16 mouse cellular contexts compared by ENCODE assay signal in genomic region chr9:107729709-107730108, GRCm38 (mm10). TPM values are rescaled to one million over a fixed set of nuclear protein-coding genes. Genes with fewer than 3 reads are reported as not detected.
DNase-seq lines count a peak whose midpoint lies in the region; ATAC-seq and TF ChIP-seq lines count a peak whose summit lies in the region.
"Had no signal": no experiment of that assay in that cellular context is flagged by ENCODE, and none has a peak within 500 bp of the region (broad histone marks: within the 10 kb centered on the region; RNA-seq: fewer than 3 reads in every experiment).

No protein-coding gene starts in this region.

- peak; percentile 20; the same call in 1 of the 2 replicates for ATAC-seq in forebrain, embryonic 12.5 days (ENCODE audit: low FRiP score)
- peak; percentile 35; the same call in 1 of the 2 replicates for ATAC-seq in hindbrain, embryonic 16.5 days
- peak; percentile 35 for ATAC-seq in midbrain, embryonic 15.5 days (replicated peaks)
- ATAC-seq: liver, postnatal 0 days had no signal

- TF ChIP-seq POLR2A in cerebellum, adult 2 months (IDR thresholded peaks at IDR 0.05; ENCODE audit: borderline replicate concordance, insufficient read depth, low read length) = no peak

- peak overlapping the region; percentile 56; the same call in 1 of the 2 replicates for H3K27ac ChIP-seq in forebrain, embryonic 12.5 days
- H3K27ac ChIP-seq in hindbrain, embryonic 16.5 days (ENCODE audit: low read depth, low read length) = peak overlapping the region; percentile 37; the same call in 1 of the 2 replicates
- peak overlapping the region; percentile 91 for H3K27ac ChIP-seq in midbrain, embryonic 15.5 days
- no peak overlapping the region for H3K27ac ChIP-seq in cerebellum, adult 2 months (ENCODE audit: insufficient read depth, low read length)
- H3K27ac ChIP-seq: heart, adult 2 months; kidney, embryonic 15.5 days had no signal

- TF ChIP-seq CTCF in cerebellum, adult 2 months (IDR thresholded peaks at IDR 0.05; ENCODE audit: borderline replicate concordance, insufficient read depth, low read depth, low read length) = no peak

- H3K9me3 ChIP-seq in forebrain, embryonic 12.5 days = no peaks in the 10 kb centered on the region
- no peaks in the 10 kb centered on the region for H3K9me3 ChIP-seq in hindbrain, embryonic 16.5 days (ENCODE audit: control insufficient read depth, low read length)
- H3K9me3 ChIP-seq in midbrain, embryonic 15.5 days = no peaks in the 10 kb centered on the region
- H3K9me3 ChIP-seq: kidney, embryonic 15.5 days had no signal

- no peaks in the 10 kb centered on the region for H3K36me3 ChIP-seq in forebrain, embryonic 12.5 days (replicated peaks)
- no peaks in the 10 kb centered on the region for H3K36me3 ChIP-seq in hindbrain, embryonic 16.5 days (ENCODE audit: control insufficient read depth, insufficient read depth, low read length)
- no peaks in the 10 kb centered on the region for H3K36me3 ChIP-seq in midbrain, embryonic 15.5 days (replicated peaks)
- H3K36me3 ChIP-seq: kidney, embryonic 15.5 days had no signal

- H3K4me3 ChIP-seq in forebrain, embryonic 12.5 days (replicated peaks) = no peak overlapping the region
- H3K4me3 ChIP-seq in hindbrain, embryonic 16.5 days (ENCODE audit: low read length) = no peak overlapping the region
- H3K4me3 ChIP-seq in midbrain, embryonic 15.5 days = no peak overlapping the region
- no peak overlapping the region for H3K4me3 ChIP-seq in cerebellum, adult 2 months (replicated peaks; ENCODE audit: insufficient read depth, low read depth, low read length)
- H3K4me3 ChIP-seq: erythroblast, embryonic 14.5 days; heart, adult 2 months; kidney, embryonic 15.5 days had no signal

- DNase-seq in brain, adult 2 months (ENCODE audit: low read depth, low spot score) = peak; percentile 46
- DNase-seq in adrenal gland, adult 8-10 months = no peak
- no peak for DNase-seq in gastrocnemius, postnatal 4 days (ENCODE audit: low spot score in 2 of 2)
- no peak for DNase-seq in cerebellum, postnatal 4 days (ENCODE audit: low spot score in 2 of 2)
- no peak for DNase-seq in cerebellum, adult 2 months
- DNase-seq: adrenal gland, postnatal 10 days; cerebellum, adult 9-10 months; heart, adult 2 months; heart, postnatal 4 days; liver, postnatal 0 days had no signal

- 0% methylated on average over 3 of the region's 3 CpGs for WGBS in forebrain, embryonic 12.5 days
- 31% methylated on average over 3 of the region's 3 CpGs for WGBS in hindbrain, embryonic 16.5 days
- 4% methylated on average over 3 of the region's 3 CpGs for WGBS in midbrain, embryonic 15.5 days
- 76% methylated on average over 3 of the region's 3 CpGs for WGBS in cerebellum, adult 2 months

- 0 out of 2 replicates have a peak, but pooled peaks cover 2% of the 10 kb centered on the region for H3K27me3 ChIP-seq in forebrain, embryonic 12.5 days
- no peaks in the 10 kb centered on the region for H3K27me3 ChIP-seq in hindbrain, embryonic 16.5 days (replicated peaks; ENCODE audit: control insufficient read depth, insufficient read depth, low read length)
- H3K27me3 ChIP-seq in midbrain, embryonic 15.5 days (replicated peaks) = no peaks in the 10 kb centered on the region
- H3K27me3 ChIP-seq in cerebellum, adult 2 months (ENCODE audit: control insufficient read depth, insufficient read depth, low read length) = no peaks in the 10 kb centered on the region
- H3K27me3 ChIP-seq: kidney, embryonic 15.5 days had no signal

- H3K4me1 ChIP-seq in forebrain, embryonic 12.5 days = peaks cover 56% of the 10 kb centered on the region
- peaks cover 35% of the 10 kb centered on the region for H3K4me1 ChIP-seq in hindbrain, embryonic 16.5 days (ENCODE audit: control insufficient read depth, insufficient read depth, low read depth, low read length)
- H3K4me1 ChIP-seq in midbrain, embryonic 15.5 days = peaks cover 57% of the 10 kb centered on the region
- H3K4me1 ChIP-seq in cerebellum, adult 2 months (ENCODE audit: control insufficient read depth, insufficient read depth, low read length) = peaks cover 3% of the 10 kb centered on the region; the same call in 1 of the 2 replicates

- H3K4me2 ChIP-seq in forebrain, embryonic 12.5 days = peak overlapping the region; percentile 10; the same call in 1 of the 2 replicates
- no peak overlapping the region for H3K4me2 ChIP-seq in hindbrain, embryonic 16.5 days (ENCODE audit: low read length)
- H3K4me2 ChIP-seq in midbrain, embryonic 15.5 days = peak overlapping the region; percentile 15
- H3K4me2 ChIP-seq: kidney, embryonic 15.5 days had no signal

- H3K9ac ChIP-seq in forebrain, embryonic 12.5 days = no peak overlapping the region
- H3K9ac ChIP-seq in hindbrain, embryonic 16.5 days (ENCODE audit: low read depth, low read length) = no peak overlapping the region
- no peak overlapping the region for H3K9ac ChIP-seq in midbrain, embryonic 15.5 days
- H3K9ac ChIP-seq: kidney, embryonic 15.5 days; liver, postnatal 0 days had no signal

RNA-seq across cellular contexts. Expression of gene Sema3f, which starts 19.4 kb away (rescaled TPM):
- 13.2 and 15.2 TPM in 2 replicates for polyA plus RNA-seq in forebrain, embryonic 12.5 days (2016; fragmentation: Nextera tagmentation; extraction: Ambion mirVana)
- polyA plus RNA-seq in hindbrain, embryonic 16.5 days (2015; fragmentation: Nextera tagmentation; extraction: Ambion mirVana) = 10.0 and 13.0 TPM in 2 replicates
- 26.0 and 31.2 TPM in 2 replicates for polyA plus RNA-seq in midbrain, embryonic 15.5 days (2015; fragmentation: Nextera tagmentation; extraction: Ambion mirVana)
- total RNA-seq in adrenal gland, adult 8-10 months (2022) = 10 to 100 TPM; 25.0 to 41.2 (median 29.8) TPM
- 10 to 100 TPM; 26.4 to 27.2 TPM for total RNA-seq in gastrocnemius, postnatal 4 days (2021)
- polyA plus RNA-seq in cerebellum, adult 2 months (2012; rRNA removed) = 30.4 and 31.8 TPM in 2 replicates
- total RNA-seq: megakaryocyte, adult 5-6 weeks had no signal
- polyA plus RNA-seq: erythroblast, embryonic 14.5 days had no signal

RNA-seq across cellular contexts. Expression of gene Rbm5, which starts 41.1 kb away (rescaled TPM):
- polyA plus RNA-seq in forebrain, embryonic 12.5 days (2016; fragmentation: Nextera tagmentation; extraction: Ambion mirVana) = 232 and 237 TPM in 2 replicates
- 210 and 236 TPM in 2 replicates for polyA plus RNA-seq in hindbrain, embryonic 16.5 days (2015; fragmentation: Nextera tagmentation; extraction: Ambion mirVana)
- polyA plus RNA-seq in midbrain, embryonic 15.5 days (2015; fragmentation: Nextera tagmentation; extraction: Ambion mirVana) = 280 and 292 TPM in 2 replicates
- 100 to 1,000 TPM in 2 of 4 experiments, 10 to 100 TPM in 2; 91.2 to 204 (median 127) TPM for total RNA-seq in adrenal gland, adult 8-10 months (2022)
- total RNA-seq in gastrocnemius, postnatal 4 days (2021) = 100 to 1,000 TPM in 1 of 2 experiments, 10 to 100 TPM in 1; 73.6 to 101 TPM
- 126 and 129 TPM in 2 replicates for polyA plus RNA-seq in cerebellum, adult 2 months (2012; rRNA removed)

RNA-seq across cellular contexts. Expression of gene Gnat1, which starts 50.2 kb away (rescaled TPM):
- polyA plus RNA-seq in forebrain, embryonic 12.5 days (2016; fragmentation: Nextera tagmentation; extraction: Ambion mirVana) = 1.7 and 2.1 TPM in 2 replicates
- 1.3 and 2.7 TPM in 2 replicates for polyA plus RNA-seq in hindbrain, embryonic 16.5 days (2015; fragmentation: Nextera tagmentation; extraction: Ambion mirVana)
- 2.1 and 2.2 TPM in 2 replicates for polyA plus RNA-seq in midbrain, embryonic 15.5 days (2015; fragmentation: Nextera tagmentation; extraction: Ambion mirVana)
- total RNA-seq in adrenal gland, adult 8-10 months (2022) = under 1 TPM in 1 of 4 experiments, not detected in 3; 0.74 TPM
- total RNA-seq in gastrocnemius, postnatal 4 days (2021) = not detected
- 0.15 and 0.36 TPM in 2 replicates for polyA plus RNA-seq in cerebellum, adult 2 months (2012; rRNA removed)
- total RNA-seq: heart, adult 2 months; heart, postnatal 4 days; megakaryocyte, adult 5-6 weeks had no signal
- polyA plus RNA-seq: erythroblast, embryonic 14.5 days; heart, adult 2 months had no signal
